Mouse (Mus musculus): ENCODE measurements at regions not wholly inside any gene's neighbourhood (a gene's known extent, or its start where the extent isn't known, plus 50 kb on each side); places are given as distances from the start of the nearest gene placed in this dataset.

DNA sequence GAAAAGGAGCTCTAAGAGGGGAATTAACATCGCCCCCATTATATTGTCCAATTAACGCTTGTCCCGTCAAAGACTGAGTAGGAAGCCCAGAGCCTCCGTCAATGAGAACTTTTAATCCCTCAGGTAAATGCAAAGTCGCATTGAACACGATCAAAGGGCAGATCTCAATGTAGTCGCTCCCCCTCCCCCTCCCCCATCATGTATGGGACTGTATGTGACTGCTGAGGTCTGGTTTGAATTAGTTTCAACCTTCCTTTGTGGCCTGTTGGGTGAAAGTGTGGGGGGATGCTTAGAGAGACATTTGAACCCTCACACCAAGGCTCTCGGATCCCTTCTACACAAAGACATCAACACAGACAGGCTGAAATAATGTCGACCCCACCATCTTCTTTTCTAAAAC is 187.9 kb downstream of the Mycn start:
- no peak for TF ChIP-seq CTCF (IDR thresholded peaks at IDR 0.05; ENCODE audit: low read depth, low read length)
- TF ChIP-seq POLR2A (IDR thresholded peaks at IDR 0.05; ENCODE audit: borderline replicate concordance, low read depth, low read length): no peak
